Mouse (Mus musculus) cortical plate, adult 2 months (tissue): ENCODE results near the gene Mpo.

Experiments used
- CTCF ChIP-seq: fragments of 200-500 bp; IDR thresholded peaks from 2 replicates; pipeline ENCODE4 v1.5.1; 2011; ENCODE audit warnings: mild to moderate bottlenecking, control low read depth, low read length; ENCODE audit not compliant: insufficient read depth; ENCODE audit errors: extremely low read depth
- POLR2A ChIP-seq: fragments of 200-500 bp; IDR thresholded peaks from 2 replicates; pipeline ENCODE4 v1.6.1; 2011; ENCODE audit warnings: mild to moderate bottlenecking, low read length, control low read depth; ENCODE audit not compliant: insufficient read depth; ENCODE audit errors: extremely low read depth

- TF ChIP-seq POLR2A (no peak), CTCF (no peak)
These were observed 48.4 kb upstream of the Mpo start for GRCm38 (mm10) chr11:87744964-87745363.
